Mouse (Mus musculus) ES-CJ7 (cell line): Measurements from ENCODE around the gene Arhgap5.
"Not testable (repeated sequence)": the region's sequence is repeated elsewhere in the genome, so short reads cannot be mapped to it uniquely, and the experiment has no call there.

Experiments used
- DNase-seq: peaks from one replicate; pipeline ENCODE4 v3.0.0; 2011; ENCODE audit warnings: low read depth, low spot score

Gene Arhgap5

DNA sequence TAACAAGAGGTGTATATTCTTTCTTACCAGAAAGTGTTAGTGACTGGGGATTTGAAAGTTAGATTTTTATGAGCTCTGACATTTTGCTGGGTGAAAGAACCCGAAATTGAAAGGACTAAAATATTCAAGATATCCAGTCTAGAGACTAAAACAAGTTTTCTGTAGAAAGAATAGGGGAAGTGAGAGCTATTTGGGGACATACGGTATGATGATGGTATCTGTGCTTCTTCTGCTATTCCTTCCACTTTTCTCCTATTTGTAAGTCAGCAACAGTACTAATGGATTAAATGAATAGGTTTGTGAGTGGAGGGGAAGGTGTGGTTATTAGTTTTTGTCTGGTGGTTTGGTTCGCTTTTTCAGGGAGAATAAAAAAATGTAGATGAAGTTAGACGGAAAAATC is 37.5 kb downstream of the Arhgap5 start:
- no peak for DNase-seq

DNA sequence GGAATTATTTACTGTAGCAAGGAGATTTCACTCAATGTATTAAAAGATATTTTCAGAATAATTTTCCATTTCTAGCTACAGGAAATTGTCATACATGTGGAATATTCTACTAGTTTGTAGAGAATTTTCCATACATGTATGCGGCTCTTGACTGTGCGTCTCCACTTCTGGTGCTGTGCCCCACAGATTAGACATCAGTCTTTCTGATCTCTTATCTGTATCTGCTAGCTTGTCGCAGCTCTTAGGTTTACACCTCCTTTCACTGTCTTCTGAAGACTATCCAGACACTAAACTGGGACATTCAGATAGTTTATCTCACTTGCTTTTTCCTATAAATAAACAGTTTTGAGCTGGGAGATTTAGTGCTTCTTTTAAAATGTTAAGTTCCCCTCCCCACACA is 40.8 kb downstream of the Arhgap5 start:
- DNase-seq = no peak

DNA sequence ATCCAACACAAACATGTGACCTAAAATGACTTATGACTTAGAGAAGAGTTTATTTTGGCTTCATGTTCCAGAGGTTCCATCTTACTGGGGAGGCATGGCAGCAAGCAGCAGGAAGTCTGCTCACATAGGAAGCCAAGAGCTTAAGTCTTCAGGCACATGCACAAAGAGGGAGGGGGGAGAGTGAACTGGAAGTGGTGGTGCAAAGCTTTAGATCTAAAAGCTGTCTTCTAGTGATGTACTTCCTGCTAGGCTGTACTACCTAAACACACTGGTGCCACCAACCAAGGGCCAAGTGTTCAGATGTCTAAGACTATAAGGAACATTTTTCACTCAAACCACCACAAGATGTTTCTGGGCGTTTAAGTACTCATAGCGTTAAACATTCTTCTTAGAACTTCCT is 48.3 kb downstream of the Arhgap5 start:
- DNase-seq = no peak

DNA sequence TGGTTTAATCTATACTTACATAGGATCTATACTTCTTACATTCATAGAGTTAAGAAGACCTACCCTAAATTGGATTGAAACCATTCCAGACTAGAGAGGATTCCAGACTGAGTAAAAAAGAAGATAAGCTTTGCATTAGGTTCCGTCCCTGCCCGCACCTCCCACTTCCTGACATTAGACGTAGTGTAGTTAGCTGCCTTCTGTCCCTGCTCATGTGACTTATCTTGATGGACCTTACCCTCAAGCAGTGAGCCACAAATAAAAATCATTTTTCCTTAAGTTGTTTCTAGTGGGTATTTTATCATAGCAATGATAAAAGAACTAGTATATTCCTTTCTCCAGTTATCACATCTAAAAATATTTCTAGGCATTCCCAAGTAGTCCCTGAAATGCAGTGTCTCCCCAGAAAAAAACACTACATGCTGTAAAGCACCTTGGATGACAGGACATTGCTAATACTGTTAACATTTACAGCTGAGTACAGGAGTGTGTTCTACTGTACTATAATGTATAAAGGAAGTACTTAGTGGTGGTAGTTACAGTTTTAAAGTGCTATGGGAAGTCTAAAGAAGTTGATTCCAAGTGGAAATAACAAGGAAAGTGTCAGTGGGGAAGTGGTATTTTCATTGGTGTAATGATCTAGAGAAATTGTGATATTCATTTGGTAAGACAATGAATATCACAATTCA is 51.6 kb downstream of the Arhgap5 start:
- no peak for DNase-seq

DNA sequence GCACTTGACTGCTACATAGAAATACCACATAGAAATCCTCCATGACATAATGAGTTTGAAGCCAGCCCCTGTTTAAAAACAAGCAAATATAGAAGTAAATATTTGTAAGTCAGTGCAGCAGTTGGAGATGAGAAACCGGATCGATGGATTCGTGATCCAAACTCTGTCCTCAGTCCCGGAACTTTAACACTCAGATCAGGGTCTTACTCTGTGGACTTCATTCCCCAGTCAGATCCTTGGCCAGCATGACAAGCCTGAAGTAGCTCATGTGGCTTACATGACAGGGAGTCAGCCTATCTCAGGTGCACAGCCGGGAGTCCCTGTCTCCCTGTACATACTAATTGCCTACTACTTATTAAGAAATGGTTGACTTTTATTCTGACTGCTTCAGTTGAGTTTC is 61.9 kb downstream of the Arhgap5 start:
- DNase-seq = no peak

DNA sequence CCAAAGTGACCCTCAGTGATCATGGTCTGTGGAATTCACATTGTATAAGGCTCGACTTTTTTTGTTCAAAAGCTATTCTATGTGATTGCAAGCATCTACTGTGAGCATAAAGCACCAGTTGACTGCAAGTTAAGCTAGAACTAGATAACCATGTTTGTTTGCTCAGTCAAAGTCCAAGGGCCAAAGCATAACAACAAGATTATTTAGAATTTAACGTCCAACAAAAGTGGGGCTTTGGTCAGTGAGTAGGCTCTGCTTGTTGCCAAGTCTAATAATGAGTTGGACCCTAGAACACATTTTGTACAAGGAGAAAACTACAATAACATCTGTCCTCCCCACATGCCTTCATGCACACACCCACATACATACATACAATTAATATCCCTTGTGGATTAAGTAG is 69.6 kb downstream of the Arhgap5 start:
- no peak for DNase-seq

DNA sequence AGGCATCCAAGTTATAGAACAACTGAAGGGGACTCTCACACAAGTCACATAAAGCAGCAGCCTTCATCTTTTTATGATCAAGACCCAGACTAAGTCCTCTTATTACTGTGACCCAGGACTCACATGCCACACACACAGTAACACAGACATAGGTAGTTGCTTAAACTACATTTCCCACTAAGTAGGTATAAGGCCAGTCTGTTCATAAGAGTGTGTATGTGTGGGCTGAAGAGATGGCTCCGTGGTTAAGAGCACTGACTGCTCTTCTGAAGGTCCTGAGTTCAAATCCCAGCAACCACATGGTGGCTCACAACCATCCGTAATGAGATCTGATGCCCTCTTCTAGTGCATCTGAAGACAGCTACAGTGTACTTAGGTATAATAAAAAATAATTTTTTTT is 82.7 kb downstream of the Arhgap5 start:
- not testable (repeated sequence) for DNase-seq

DNA sequence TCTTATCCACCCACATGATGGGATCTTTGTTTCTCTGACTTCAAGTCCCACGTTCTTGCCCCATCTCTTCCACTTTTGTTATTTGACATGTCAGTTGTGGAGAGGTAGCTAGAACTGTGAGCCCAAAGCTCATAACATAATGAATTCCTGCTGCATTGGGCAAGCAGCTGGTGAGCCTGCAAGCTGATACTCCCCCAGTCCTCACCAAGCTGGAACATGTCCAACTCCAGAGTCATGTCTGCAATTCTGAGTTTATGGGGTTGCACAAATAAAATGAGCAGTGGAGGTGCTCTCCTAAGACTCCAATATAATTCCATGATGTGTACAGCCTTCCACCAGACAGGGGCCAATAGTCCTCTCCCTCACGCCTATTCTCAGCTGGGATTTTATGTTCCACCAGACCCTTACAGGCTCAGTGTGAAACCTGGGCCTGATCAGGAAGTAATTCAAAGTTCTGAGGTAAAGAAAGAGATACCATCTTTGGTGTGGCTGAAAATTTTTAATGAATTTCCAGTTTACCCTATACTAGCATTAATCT is 83.8 kb downstream of the Arhgap5 start:
- DNase-seq = no peak

DNA sequence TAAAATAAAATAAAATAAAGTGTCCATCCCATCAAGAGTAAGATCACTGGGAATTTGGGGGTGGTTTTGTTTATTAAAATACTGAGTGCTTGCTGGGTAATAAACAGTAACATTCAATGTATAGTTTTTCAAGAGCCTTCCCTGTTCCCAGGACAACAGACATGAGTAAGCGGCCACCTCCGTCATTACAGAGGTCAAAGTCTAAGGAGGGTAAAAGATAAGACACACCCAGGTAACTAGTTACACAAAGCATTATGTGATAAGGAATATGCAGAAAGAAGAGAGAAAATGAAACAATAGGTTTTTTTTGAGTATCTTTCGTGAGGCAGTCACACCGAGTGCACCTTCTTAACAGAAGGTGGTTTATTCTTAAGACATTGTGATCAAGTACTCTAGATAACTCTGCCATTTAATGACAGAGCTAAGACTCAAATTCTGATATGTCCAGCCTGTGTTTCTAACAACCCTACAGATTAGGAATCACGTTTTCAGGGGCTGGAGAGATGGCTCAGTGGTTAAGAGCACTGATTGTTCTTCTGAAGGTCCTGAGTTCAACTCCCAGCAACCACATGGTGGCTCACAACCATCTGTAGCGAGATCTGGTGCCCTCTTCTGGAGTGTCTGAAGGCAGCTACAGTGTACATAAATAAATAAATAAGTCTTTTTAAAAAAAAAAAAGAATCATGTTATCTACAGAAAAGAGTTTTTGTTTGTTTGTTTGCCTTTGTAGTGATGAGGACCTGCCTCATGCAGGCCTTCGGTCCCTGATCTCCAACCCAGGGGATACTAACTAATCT is 91.8 kb downstream of the Arhgap5 start:
- DNase-seq = no peak

DNA sequence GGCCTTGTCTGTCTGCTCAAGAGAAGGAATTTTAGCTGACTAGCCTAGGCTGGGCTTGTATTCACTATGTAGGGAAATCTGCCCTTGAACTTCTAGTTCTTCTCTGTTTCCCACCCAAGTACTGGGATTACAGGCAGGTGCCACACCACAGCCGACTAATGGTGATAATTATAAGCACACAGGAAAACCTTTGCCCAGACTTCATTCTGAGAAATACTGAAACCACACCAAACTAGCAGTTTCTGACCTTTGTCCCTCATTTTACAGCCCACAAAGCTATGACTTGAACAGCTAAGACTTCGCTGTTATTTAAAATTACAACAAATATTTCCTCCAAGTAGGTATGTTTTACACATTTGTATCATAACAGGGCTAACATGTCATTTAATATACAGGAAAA is 98.7 kb downstream of the Arhgap5 start:
- no peak for DNase-seq

DNA sequence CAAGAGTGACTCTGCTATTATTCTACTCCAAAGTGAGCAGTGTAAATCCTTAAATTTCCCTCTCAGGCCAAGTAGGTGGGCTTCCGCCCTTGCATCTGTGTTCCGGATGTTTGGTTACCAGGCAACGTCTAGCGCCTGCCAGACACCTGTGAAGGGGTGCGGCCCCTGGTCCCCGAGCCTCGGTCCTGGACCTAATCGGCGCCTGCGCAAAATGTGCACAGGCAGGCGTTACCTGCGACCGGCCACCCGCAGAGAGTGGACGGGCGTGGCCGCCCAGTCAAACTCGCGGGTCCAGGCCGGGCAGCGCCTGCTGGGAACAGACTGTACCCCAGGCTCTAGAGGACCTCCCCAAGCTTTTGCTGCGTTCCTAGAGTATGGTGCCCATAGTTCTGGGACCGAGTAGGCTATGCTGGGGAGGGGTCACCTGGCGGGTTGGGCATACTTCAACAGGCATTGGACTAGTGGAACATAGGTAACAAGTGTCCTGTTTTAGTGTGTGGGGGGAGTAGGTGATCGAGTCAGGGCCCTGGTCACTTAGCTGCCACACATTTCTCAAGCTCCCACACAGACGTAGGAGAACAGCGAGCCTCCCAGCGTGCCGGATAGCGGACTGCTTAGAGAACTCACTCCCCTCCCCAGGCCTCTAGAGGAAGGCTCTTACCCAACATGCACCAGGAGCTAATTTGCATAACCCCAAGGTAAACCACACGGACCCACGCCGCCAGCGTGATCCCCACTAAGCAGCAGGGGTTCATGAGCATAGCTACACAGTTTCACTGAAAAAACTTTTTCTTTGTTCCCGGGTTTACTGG is 99.3 kb downstream of the Arhgap5 start:
- DNase-seq = peak; percentile 92

DNA sequence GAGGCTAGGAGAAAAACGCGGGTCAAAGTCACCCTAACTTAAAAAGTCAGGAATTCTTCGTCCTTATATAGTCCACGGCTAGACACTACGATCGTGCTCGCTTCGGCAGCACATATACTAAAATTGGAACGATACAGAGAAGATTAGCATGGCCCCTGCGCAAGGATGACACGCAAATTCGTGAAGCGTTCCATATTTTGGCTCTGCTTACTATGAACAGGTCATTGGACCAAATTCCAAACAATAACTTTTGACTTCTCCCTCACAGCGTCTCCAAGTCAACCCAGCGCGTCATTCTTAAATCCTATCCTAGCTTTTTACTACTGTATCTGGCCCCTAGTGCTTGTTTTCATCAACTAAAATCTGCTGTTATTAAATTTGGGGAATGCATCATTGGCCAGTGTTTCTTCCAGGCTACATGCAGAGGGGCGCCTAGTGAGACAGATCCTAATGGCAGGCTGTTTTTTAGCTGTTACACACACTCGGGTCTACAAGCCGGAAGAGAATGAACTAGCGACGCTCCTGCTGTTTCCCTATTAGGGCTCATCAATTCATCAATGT is 100.0 kb downstream of the Arhgap5 start:
- peak; percentile 82 for DNase-seq

DNA sequence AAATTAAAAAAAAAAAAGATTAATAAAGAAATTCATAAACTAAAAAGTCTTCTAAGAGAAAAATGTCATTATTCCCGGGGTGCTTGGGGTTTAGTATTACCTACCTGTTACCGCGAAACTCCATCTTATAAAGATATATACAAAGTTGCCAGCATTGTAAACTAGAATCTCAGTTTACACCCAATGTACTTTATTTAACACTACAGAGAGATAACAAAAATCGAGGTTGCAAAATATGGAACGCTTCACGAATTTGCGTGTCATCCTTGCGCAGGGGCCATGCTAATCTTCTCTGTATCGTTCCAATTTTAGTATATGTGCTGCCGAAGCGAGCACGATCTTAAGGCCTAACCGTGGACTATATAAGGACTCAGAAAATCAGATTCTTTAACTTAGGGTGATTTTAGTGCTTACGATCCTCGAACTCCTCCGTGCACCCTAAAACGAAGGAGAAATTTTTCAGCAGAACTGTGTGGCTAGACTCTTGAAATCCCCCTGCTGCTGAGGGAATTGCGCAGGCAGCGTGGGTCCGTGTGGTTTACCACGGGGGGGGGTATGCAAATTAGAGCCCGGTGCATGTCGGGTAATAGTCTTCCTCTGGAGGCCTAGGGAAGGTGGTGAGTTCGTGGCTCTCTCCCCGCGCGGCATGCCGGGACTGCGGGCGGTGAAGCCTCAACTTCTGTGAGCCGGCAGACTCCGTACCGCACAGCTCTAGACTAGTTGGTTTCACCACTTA is 100.7 kb downstream of the Arhgap5 start:
- peak; percentile 95 for DNase-seq

DNA sequence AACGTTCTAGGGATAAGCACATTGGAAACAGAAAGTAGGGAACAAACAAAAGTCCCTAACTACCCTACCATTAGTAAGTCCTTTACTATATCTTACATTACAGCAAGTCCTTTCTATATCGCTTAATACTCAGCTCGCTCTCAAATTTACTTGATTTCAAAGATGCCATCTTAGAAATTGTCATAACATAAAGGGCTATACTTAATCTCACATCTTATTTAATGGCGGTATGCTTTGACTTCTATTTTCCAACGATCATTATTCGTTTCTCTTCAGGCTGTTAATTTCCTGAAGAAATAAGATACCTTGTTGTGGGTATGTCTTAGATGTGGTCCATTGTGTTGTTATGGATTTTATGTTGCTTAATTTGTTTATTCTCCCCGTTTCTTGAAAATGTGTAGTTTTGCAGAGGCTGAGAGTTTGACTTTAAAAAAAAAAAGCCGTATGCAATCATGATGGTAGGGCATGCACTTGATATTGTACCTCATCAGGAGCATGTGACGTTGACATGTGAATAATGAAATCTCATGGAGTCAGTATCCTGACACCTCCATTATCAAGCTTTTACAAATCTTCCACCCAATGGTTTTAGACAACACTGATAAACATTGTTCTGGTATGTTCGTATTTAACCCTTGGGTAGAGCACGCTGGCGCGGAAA is 101.3 kb downstream of the Arhgap5 start:
- DNase-seq = no peak

DNA sequence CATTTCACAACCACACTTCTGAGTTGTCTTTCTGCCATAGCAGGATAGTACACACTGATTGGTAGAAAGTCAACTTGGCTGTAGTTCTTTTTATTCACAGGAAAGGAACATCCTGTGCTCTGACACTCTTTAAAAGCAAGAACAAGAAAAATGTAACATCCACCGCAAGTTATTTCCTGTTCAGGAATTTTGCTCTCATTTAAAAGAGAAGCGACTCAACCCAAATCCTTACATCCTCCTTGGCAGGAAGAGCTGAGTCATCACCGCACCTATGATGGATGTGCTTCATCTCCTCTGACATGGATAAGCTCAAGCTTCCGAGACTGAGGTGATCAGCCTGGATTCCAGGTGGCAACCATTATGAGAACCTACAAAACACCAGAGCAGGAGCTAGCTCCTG is 103.6 kb downstream of the Arhgap5 start:
- peak; percentile 14 for DNase-seq

DNA sequence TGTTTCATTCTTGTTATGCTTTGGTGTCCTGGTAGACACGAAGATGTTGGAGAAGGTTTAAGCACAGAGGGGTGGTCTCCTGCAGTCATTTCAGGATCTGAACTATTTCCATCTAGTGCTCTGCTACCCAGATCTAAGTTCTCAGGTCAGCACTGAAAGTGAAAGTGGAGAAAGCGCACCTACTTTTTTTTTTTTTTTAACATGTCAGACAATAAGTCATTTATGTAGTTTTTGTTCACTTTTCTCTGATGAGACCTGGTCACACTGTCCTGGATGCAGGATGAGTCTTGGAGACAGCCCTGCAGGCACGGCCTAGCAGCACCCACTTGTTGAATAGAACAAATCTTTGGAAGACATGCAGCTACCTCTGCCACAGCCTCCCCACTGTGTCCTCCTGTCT is 111.9 kb downstream of the Arhgap5 start:
- DNase-seq = no peak

DNA sequence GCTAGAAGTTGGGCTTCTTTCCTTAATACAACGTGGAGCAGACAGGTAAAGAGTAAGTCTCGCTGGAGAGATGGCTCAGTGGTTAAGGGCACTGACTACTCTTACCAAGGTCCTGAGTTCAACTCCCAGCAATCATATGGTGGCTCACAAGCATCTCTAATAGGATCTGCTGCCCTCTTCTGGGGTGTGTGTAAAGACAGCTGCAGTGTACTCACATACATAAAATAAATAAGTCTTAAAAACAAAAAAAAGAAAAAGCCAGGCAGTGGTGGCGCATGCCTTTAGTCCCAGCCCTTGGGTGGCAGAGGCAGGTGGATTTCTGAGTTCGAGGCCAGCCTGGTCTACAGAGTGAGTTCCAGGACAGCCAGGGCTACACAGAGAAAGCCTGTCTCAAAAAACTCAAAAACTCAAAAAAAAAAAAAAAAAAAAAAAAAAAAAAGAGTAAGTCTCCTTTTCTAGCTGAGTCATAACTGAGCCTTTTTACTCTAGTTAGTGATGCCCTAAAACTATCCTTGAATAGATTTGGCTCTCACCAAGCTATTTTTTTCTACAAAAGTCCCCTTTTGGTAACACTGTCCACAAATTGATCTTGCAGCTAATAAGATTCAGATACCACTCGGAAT is 114.8 kb downstream of the Arhgap5 start:
- DNase-seq = peak; percentile 34

DNA sequence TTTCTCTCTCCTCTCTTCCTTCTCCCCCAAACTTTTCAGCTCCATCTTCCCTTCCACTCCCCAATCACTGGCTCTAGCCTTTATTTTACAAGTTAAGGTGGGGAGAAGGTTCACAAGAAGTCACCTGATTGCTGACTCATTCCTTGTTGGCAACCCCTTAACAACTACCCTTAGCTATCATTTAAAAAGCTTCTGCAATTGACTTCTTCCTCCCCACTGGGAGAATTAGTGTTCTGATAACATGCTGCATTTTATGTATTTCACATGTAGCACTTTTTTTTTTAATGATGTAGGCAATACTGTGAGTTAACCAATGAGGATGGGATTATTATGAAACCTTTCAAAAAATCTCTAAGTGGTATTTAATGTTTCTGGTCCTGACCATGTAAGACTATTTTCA is 115.9 kb downstream of the Arhgap5 start:
- no peak for DNase-seq
